Mouse (Mus musculus) heart, embryonic 14.5 days (tissue): ENCODE data around the gene Gm49450. TPM values are rescaled to one million over a fixed set of nuclear protein-coding genes. Genes with fewer than 3 reads are reported as not detected.
A peak's percentile ranks its signal among the peaks of the same experiment; 100 is the strongest.
"Not testable (repeated sequence)": the region's sequence is repeated elsewhere in the genome, so short reads cannot be mapped to it uniquely, and the experiment has no call there.

ENCODE experiments used
- ATAC-seq: fragments of 200-750 bp; cut with Nextera tagmentation; 2 replicates; pipeline ENCODE4 v1.8.0; 2017; ENCODE audit warnings: low read depth, moderate TSS enrichment; ENCODE audit not compliant: insufficient number of reproducible peaks, insufficient read depth, low FRiP score
- H3K27ac ChIP-seq, 2 experiments: fragments of 200-500 bp in 1 of 2; fragments of 300-500 bp in 1 of 2; sonication (generic) in 1 of 2; replicated peaks in 1 of 2; 2 replicates each; pipeline ENCODE4 v1.5.1; 2012 to 2014; ENCODE audit warnings: low read depth in 2 of 2, low read length in 2 of 2, control low read depth in 1 of 2, mild to moderate bottlenecking in 1 of 2, mixed read lengths in 1 of 2; ENCODE audit not compliant: control insufficient read depth in 1 of 2, insufficient read depth in 1 of 2
- H3K27me3 ChIP-seq: fragments of 300-500 bp; sonication (generic); 2 replicates; pipeline ENCODE4 v1.6.1; 2014; ENCODE audit warnings: mild to moderate bottlenecking, low read length, control low read depth; ENCODE audit not compliant: control insufficient read depth, insufficient read depth
- H3K36me3 ChIP-seq: fragments of 300-500 bp; sonication (generic); 2 replicates; pipeline ENCODE4 v1.6.1; 2014; ENCODE audit warnings: mild to moderate bottlenecking, control low read depth, low read length, mixed read lengths; ENCODE audit not compliant: control insufficient read depth, insufficient read depth
- H3K4me1 ChIP-seq, 2 experiments: fragments of 200-500 bp in 1 of 2; fragments of 300-500 bp in 1 of 2; sonication (generic) in 1 of 2; 2 replicates each; pipeline ENCODE4 v1.6.1; 2012 to 2014; ENCODE audit warnings: low read length in 2 of 2, control low read depth in 1 of 2, mixed read lengths in 1 of 2; ENCODE audit not compliant: control insufficient read depth in 2 of 2, insufficient read depth in 2 of 2
- H3K4me2 ChIP-seq: fragments of 300-500 bp; sonication (generic); 2 replicates; pipeline ENCODE4 v1.6.1; 2014; ENCODE audit warnings: mild to moderate bottlenecking, low read length
- H3K4me3 ChIP-seq, 2 experiments: fragments of 200-500 bp in 1 of 2; fragments of 300-500 bp in 1 of 2; sonication (generic) in 1 of 2; 2 replicates each; pipeline ENCODE4 v1.5.1; 2012 to 2014; ENCODE audit warnings: low read length in 2 of 2, mild to moderate bottlenecking in 2 of 2, control low read depth in 1 of 2, low read depth in 1 of 2, moderate library complexity in 1 of 2; ENCODE audit not compliant: control insufficient read depth in 1 of 2, insufficient read depth in 1 of 2
- H3K9ac ChIP-seq: fragments of 300-500 bp; sonication (generic); 2 replicates; pipeline ENCODE4 v1.6.1; 2014; ENCODE audit warnings: mild to moderate bottlenecking, low read length
- H3K9me3 ChIP-seq: fragments of 300-500 bp; sonication (generic); 2 replicates; pipeline ENCODE4 v1.6.1; 2016; ENCODE audit warnings: low read length, control low read depth; ENCODE audit not compliant: control insufficient read depth
- WGBS: fragments of 180-500 bp; shearing (Covaris S2); extraction: QIAGEN DNeasy Blood & Tissue Kit; methylation state at CpG from one replicate; pipeline ENCODE4 v1.1.7; 2014; 5-methylcytosine and 5-hydroxymethylcytosine counted together
- polyA plus RNA-seq: library from polyadenylated mRNA; unstranded; fragments of >200 nt; fragmentation: Nextera tagmentation; extraction: Ambion mirVana; gene quantifications from 2 replicates; pipeline ENCODE4 v1.2.1, GENCODE M21; 2014

The Gm49450 gene
- polyA plus RNA-seq, 1 experiment from 2014 or later, result not detected

DNA sequence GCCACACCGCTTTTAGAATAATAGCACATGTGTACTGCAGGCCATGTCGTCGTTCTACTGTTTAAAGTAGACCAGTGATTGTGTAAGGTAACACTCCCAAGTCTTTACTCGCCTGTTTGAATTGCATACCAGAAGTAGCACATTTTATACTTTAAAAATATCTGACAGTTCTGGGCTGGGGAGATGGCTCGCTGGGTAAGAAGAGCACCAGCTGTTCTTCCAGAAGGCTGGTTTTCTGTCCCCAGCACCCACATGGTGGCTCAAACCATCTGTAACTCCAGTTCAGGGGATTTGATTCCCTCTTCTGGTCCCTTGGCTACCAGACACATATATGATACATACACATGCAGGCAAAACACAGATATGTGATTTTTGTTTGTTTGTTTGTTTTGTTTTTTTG lies 4.1 kb upstream of the Gm49450 start:
- H3K27ac ChIP-seq, result no peak overlapping the region
- H3K36me3 ChIP-seq, result no peaks in the 10 kb centered on the region
- H3K4me3 ChIP-seq, result no peak overlapping the region
- ATAC-seq, result no peak
- H3K27me3 ChIP-seq, result no peaks in the 10 kb centered on the region
- no peak overlapping the region for H3K9ac ChIP-seq
- H3K9me3 ChIP-seq, result no peaks in the 10 kb centered on the region
- peaks cover 4 to 7% of the 10 kb centered on the region in 2 experiments; a peak in 2 of 4 replicates for H3K4me1 ChIP-seq
- WGBS, result 80% methylated on average over 5 of the region's 5 CpGs
- H3K4me2 ChIP-seq, result no peak overlapping the region

- 94% methylated on average over 4 of the region's 4 CpGs for WGBS
These were observed 2.6 kb upstream of the Gm49450 start for GRCm38 (mm10) chr15:98956000-98956399.

GRCm38 (mm10) chr15:98955324-98955723 lies 2.0 kb upstream of the Gm49450 start:
- ATAC-seq, result no peak
- Histone ChIP-seq H3K9me3 (no peaks in the 10 kb centered on the region), H3K4me3 (no peak overlapping the region), H3K36me3 (peaks cover 4% of the 10 kb centered on the region), H3K9ac (no peak overlapping the region), H3K4me1 (peaks cover 4 to 14% of the 10 kb centered on the region in 2 experiments; a peak in 2 of 4 replicates), H3K27ac (no peak overlapping the region), H3K4me2 (no peak overlapping the region; the same call in 1 of the 2 replicates), H3K27me3 (no peaks in the 10 kb centered on the region)
- WGBS, result 87% methylated on average over 4 of the region's 4 CpGs

More at GRCm38 (mm10) chr15:98956000-98956399, 2.6 kb upstream of the Gm49450 start:
- no peak overlapping the region for H3K9ac ChIP-seq
- H3K27me3 ChIP-seq, result no peaks in the 10 kb centered on the region
- H3K36me3 ChIP-seq, result peaks cover 1% of the 10 kb centered on the region
- no peak overlapping the region for H3K4me3 ChIP-seq
- H3K4me2 ChIP-seq, result no peak overlapping the region
- no peak for ATAC-seq
- no peaks in the 10 kb centered on the region for H3K9me3 ChIP-seq
- peaks cover 4 to 14% of the 10 kb centered on the region in 2 experiments; a peak in 2 of 4 replicates for H3K4me1 ChIP-seq
- H3K27ac ChIP-seq, result no peak overlapping the region

GRCm38 (mm10) chr15:98954425-98955253 lies 1.3 kb upstream of the Gm49450 start:
- peaks cover 6% of the 10 kb centered on the region for H3K36me3 ChIP-seq
- H3K4me1 ChIP-seq, result peaks cover 4 to 14% of the 10 kb centered on the region in 2 experiments; a peak in 2 of 4 replicates
- H3K4me3 ChIP-seq, result no peak overlapping the region
- no peaks in the 10 kb centered on the region for H3K27me3 ChIP-seq
- ATAC-seq, result no peak
- peak overlapping the region; percentile 21 to 96; a peak in 3 of 4 replicates for H3K27ac ChIP-seq
- peak overlapping the region; percentile 67 for H3K4me2 ChIP-seq
- no peaks in the 10 kb centered on the region for H3K9me3 ChIP-seq
- WGBS, result 44% methylated on average over 14 of the region's 14 CpGs
- peak overlapping the region; percentile 55 for H3K9ac ChIP-seq

GRCm38 (mm10) chr15:98952751-98953400 lies 475 bp downstream of the Gm49450 start:
- H3K9me3 ChIP-seq, result no peaks in the 10 kb centered on the region
- H3K36me3 ChIP-seq, result peaks cover 15% of the 10 kb centered on the region
- H3K27ac ChIP-seq, result peak overlapping the region; percentile 96 to 98
- H3K4me2 ChIP-seq, result peak overlapping the region; percentile 67
- H3K27me3 ChIP-seq, result no peaks in the 10 kb centered on the region
- H3K9ac ChIP-seq, result peak overlapping the region; percentile 94
- H3K4me1 ChIP-seq, result peaks cover 4 to 14% of the 10 kb centered on the region in 2 experiments; a peak in 2 of 4 replicates
- under 1% methylated on average over 41 of the region's 41 CpGs for WGBS
- peak overlapping the region; percentile 73 to 90 for H3K4me3 ChIP-seq
- peak; percentile 80 for ATAC-seq

GRCm38 (mm10) chr15:98952063-98952455 lies 1.3 kb downstream of the Gm49450 start:
- Histone ChIP-seq H3K36me3 (peaks cover 15% of the 10 kb centered on the region), H3K9ac (peak overlapping the region; percentile 94), H3K4me3 (peak overlapping the region; percentile 39 to 73), H3K27me3 (no peaks in the 10 kb centered on the region), H3K27ac (peak overlapping the region in 1 of 2 experiments; percentile 96; a peak in 1 of 4 replicates), H3K9me3 (no peaks in the 10 kb centered on the region), H3K4me1 (peaks cover 4 to 14% of the 10 kb centered on the region in 2 experiments; a peak in 2 of 4 replicates), H3K4me2 (peak overlapping the region; percentile 67)
- no peak for ATAC-seq
- 16% methylated on average over 5 of the region's 5 CpGs for WGBS

GRCm38 (mm10) chr15:98951122-98952062 lies 2.0 kb downstream of the Gm49450 start:
- H3K4me2 ChIP-seq, result peak overlapping the region; percentile 67
- H3K9ac ChIP-seq, result peak overlapping the region; percentile 94
- not testable (repeated sequence) for H3K27me3 ChIP-seq, H3K9me3 ChIP-seq, ATAC-seq, H3K27ac ChIP-seq
- 69% methylated on average over 11 of the region's 15 CpGs for WGBS
- H3K4me1 ChIP-seq, result peaks cover 4 to 14% of the 10 kb centered on the region in 2 experiments; a peak in 2 of 4 replicates
- peaks cover 15% of the 10 kb centered on the region for H3K36me3 ChIP-seq
- H3K4me3 ChIP-seq, result peak overlapping the region; percentile 39 to 73
